Mouse (Mus musculus) frontal cortex, adult (tissue): ENCODE results near the gene Rfesd.

ENCODE experiments used
- ATAC-seq: cut with Nextera tagmentation; 2 replicates; pipeline ENCODE4 v1.9.2; 2017; ENCODE audit warnings: mild to moderate bottlenecking, moderate library complexity, mixed read lengths; ENCODE audit not compliant: low TSS enrichment

Gene Rfesd

DNA sequence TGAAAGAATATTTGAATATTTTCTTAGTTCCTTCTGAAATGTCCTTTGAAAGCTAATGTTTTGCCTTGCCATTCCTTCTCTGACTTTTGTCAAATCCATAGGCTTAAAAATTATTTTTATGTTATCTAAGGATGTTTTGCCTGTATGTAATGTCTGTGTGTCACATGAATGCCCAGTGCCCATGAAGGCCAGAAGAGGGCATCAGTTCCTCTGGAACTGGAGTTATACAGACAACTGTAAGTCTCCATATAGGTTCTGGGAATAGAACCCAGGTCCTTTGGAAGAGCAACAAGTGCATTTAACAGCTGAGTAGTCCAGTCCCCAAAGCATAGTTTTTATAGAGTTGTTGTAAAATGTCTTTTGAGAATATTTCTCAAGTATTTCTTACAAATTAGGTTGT lies 36.6 kb downstream of the Rfesd start:
- ATAC-seq: no peak

DNA sequence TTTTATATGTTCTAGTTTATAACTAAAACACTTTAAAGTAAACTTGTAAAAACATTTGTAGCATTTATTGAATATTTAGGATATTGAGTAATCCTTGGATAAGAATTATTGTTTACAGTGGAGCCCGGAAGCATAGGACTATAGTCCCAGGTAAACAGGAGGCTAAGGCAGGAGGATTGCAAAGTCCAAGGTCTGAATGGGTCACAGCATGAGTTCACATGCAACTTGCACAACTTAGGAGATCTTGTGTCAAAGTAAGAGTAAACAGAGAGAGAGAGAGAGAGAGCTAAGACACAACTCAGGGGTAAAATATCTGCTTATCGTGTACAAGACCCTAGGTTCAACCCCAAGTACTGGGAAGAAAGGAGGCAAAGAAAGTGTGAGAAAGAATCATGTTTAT lies 41.9 kb downstream of the Rfesd start:
- ATAC-seq: no peak

DNA sequence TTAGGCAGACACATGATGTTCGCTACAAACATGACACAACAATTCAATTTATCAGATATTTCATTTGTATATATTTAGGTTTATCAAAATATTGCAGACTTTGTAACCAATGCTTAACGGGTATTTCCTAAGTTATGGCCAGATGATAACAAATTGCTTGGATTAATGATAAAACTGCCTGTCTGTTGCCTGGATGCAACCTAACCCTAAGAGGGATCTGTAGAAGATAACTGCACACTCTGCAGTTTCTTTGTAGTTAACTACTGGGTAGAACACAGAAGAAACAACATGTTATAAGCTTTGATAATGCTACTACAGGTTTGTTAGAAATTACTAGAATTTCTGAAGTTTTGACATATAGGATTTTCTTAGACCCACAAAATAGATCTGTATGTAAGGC lies 42.3 kb downstream of the Rfesd start:
- ATAC-seq: no peak

DNA sequence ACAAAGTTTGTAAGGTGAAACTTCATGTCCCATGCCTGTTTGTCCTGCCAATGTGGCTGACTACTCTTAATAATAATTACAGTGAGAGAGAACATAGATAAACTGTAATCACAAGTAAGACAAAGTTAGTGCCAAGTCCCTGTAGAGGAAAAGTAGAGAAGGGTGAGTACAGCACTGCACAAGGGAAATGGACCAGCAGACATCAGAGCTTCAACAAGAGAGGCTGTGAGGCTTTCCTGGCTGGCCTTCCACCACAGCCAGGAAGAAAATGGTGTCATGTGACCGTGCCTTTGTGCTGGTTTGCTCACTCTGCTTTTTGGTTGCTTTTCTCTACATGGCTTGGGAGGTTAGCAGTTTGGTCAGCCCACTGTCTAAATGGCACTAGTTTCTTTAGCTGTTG lies 42.9 kb downstream of the Rfesd start:
- no peak for ATAC-seq

DNA sequence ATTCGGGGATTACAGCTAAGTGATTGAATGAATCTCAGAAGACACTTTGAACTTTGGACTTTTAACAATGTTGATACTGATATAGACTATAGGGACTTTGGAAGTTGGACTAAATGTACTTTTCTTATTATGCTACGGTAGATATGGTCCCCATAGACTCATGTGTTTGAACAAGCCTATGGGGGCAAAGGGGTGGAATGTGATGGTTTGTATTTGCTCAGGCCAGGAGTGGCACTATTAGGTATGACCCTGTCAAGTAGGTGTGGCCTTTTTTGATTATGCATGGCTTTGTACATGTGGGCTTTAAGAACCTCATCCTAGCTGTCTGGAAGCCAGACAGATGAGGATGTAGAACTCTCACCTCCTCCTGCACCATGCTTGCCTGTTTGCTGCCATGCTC lies 44.0 kb downstream of the Rfesd start:
- ATAC-seq: no peak

DNA sequence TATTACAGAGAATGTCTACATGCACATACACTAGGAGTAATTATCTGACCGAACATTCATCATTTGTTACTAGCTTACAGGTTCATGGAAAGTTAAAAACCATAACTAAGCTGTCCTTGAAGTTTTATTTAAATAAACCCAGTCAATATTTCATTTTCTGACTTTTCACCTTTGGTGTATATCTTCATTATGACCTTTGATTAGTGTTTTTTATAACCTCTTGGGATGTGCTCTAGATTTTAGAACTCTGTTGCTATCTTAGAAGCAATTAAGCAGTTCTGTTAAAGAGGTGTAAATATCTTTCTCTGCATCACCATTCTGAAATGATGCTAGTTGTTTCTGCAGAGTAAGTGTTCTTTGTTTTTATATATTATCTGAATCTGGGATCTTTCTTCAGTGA lies 51.7 kb downstream of the Rfesd start, which contains the start of gene Spata9:
Gene Spata9 (plus strand): TSS at position 301 of the 400 bp plus-strand sequence.
- no peak for ATAC-seq

DNA sequence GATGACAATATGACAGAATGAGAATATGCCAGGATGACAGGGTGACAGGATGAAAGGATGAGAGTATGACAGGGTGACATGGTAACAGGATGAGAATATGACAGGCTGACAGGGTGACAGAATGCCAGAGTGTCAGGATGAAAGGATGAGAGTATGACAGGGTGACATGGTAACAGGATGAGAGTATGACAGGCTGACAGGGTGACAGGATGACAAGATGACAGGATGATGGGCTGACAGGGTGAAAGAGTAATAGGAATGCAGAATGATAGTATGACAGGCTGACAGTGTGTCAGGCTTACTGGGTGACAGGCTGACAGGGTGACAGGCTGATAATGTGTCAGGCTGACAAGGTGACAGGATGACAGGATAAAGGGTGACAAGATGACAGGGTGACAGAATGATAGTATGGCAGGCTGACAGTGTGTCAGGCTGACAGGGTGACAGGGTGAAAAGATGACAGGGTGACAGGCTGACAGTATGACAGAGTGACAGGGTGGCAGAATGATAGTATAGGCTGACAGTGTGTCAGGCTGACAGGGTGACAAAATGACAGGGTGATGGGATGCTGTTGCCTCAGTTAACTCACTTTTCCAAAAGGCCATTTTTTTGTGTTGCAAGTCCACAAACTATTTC lies 63.0 kb downstream of the Rfesd start:
- no peak for ATAC-seq
